Mouse (Mus musculus): ENCODE data around the gene Serpina1e.
"Not testable (repeated sequence)": the region's sequence is repeated elsewhere in the genome, so short reads cannot be mapped to it uniquely, and the experiment has no call there.

DNA sequence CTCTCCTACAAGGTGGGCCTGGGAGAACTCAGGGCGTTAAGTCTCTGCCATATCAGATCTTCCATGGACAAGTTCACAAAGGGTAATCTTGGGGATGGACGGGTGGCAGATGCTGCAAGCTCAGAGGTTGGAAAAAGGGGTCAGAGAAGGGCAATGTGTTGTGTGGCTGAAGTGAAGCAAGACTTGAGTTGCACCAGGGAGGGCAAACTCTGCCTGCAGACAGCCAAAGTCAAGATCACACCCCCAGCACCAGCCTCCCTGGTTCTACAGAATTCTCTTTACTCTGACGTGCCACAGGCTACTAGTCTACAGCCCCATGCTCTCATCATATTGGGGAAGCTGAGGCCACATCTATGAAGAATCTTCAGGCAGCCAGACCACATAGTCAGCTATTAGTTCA lies 5.8 kb downstream of the Serpina1e start:
- not testable (repeated sequence) for TF ChIP-seq POLR2A (IDR thresholded peaks at IDR 0.05; ENCODE audit: low read depth, low read length); CTCF (IDR thresholded peaks at IDR 0.05; ENCODE audit: extremely low read depth, insufficient read depth, insufficient read length, insufficient replicate concordance)

Measured in spleen, adult 2 months (tissue).